In the genomic region with DNA sequence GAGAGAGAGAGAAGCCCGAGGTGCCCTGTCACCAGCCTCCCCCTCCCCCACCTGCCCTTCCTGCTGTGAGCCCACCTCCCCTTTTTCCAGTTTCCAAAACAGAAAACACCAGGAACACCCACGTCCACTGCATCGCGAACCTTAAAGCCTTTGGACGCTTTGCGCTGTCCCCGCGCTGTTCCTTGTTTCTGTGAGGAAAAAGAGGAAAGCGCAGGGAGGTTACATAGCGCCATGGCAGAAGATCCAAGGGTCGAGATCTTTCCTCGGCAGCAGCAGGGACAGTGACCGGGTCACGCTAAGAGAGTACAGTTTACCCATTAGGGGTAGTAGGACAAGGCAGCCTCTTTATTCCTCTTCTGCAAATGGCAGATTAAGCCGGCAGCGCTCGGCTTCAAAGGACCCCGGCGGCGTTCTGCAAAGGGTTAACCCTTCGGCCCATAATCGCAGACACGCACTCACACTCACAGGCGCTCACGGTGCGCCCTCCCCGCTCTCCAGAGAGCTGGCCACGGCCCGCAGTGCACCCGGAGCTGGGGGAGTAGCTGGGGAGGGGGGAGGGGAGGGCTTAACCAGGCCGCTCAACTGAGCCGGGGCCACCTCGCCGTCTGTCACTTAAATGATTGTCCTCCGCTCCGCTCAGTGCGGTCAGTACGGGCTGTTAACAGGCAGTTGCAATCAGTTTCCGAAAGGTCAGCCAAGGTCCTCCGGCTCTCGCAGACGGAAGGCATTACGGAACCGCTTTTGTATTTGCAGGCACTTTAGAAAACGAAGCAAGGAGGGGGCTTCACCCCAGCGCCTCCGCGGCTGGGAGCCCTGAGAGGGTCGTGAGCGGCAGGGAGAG, we compare ENCODE assay signal across 8 mouse cellular contexts. TPM values are rescaled to one million over a fixed set of nuclear protein-coding genes. Genes with fewer than 3 reads are reported as not detected.
DNase-seq lines count a peak whose midpoint lies in the region; ATAC-seq and TF ChIP-seq lines count a peak whose summit lies in the region.

No protein-coding gene starts in this region.

- ATAC-seq in embryonic facial prominence, embryonic 13.5 days (ENCODE audit: insufficient number of reproducible peaks, insufficient read depth, low FRiP score, low TSS enrichment, low read depth) = no peak
- ATAC-seq in midbrain, postnatal 0 days (ENCODE audit: low FRiP score) = peak; percentile 17; the same call in 1 of the 2 replicates
- no peak for ATAC-seq in cerebellum, adult (ENCODE audit: insufficient number of reproducible peaks, low FRiP score, low TSS enrichment)

- H3K4me3 ChIP-seq in embryonic facial prominence, embryonic 13.5 days = peak overlapping the region; percentile 42
- peak overlapping the region; percentile 42 for H3K4me3 ChIP-seq in midbrain, postnatal 0 days (ENCODE audit: low read depth, low read length)

- peaks cover 91% of the 10 kb centered on the region for H3K27me3 ChIP-seq in embryonic facial prominence, embryonic 13.5 days
- H3K27me3 ChIP-seq in midbrain, postnatal 0 days (ENCODE audit: insufficient read depth, low read length) = peaks cover 17% of the 10 kb centered on the region

- DNase-seq in right cerebral cortex, postnatal 10 days (ENCODE audit: low spot score in 2 of 2) = peak; percentile 43 to 51
- DNase-seq in right cerebral cortex, postnatal 36 days (ENCODE audit: low spot score in 2 of 2) = no peak
- peak; percentile 58 to 62 for DNase-seq in heart, postnatal 36 days
- peak; percentile 36 for DNase-seq in liver
- no peak for DNase-seq in midbrain, postnatal 0 days (ENCODE audit: low spot score)
- no peak for DNase-seq in cerebellum, adult 11-12 months

- peak overlapping the region; percentile 79 for H3K4me2 ChIP-seq in embryonic facial prominence, embryonic 13.5 days
- peak overlapping the region; percentile 65 for H3K4me2 ChIP-seq in midbrain, postnatal 0 days (ENCODE audit: low read depth, low read length, poor library complexity, severe bottlenecking)

- H3K9ac ChIP-seq in embryonic facial prominence, embryonic 13.5 days = peak overlapping the region; percentile 69
- H3K9ac ChIP-seq in midbrain, postnatal 0 days (replicated peaks; ENCODE audit: low read length, poor library complexity, severe bottlenecking) = peak overlapping the region; percentile 50

- peak overlapping the region; percentile 87 for H3K27ac ChIP-seq in embryonic facial prominence, embryonic 13.5 days
- peak overlapping the region; percentile 75 for H3K27ac ChIP-seq in midbrain, postnatal 0 days (ENCODE audit: low read depth, low read length)

- no peaks in the 10 kb centered on the region for H3K9me3 ChIP-seq in embryonic facial prominence, embryonic 13.5 days
- H3K9me3 ChIP-seq in midbrain, postnatal 0 days (ENCODE audit: low read length) = no peaks in the 10 kb centered on the region

- peaks cover 48% of the 10 kb centered on the region for H3K4me1 ChIP-seq in embryonic facial prominence, embryonic 13.5 days
- no peaks in the 10 kb centered on the region for H3K4me1 ChIP-seq in midbrain, postnatal 0 days (ENCODE audit: insufficient read depth, low read length)

- TF ChIP-seq CTCF in midbrain, postnatal 0 days (IDR thresholded peaks at IDR 0.05) = no peak

- intact Hi-C loops in heart, postnatal 36 days (cut with DNase I) = loop anchor here (10.0 kb wide), 1 partner anchor 332 kb away; no protein-coding TSS in a partner anchor

- no peaks in the 10 kb centered on the region for H3K36me3 ChIP-seq in embryonic facial prominence, embryonic 13.5 days
- H3K36me3 ChIP-seq in midbrain, postnatal 0 days (ENCODE audit: insufficient read depth, low read length) = no peaks in the 10 kb centered on the region

- WGBS in embryonic facial prominence, embryonic 13.5 days = 2% methylated on average over 50 of the region's 50 CpGs
- 2% methylated on average over 44 of the region's 50 CpGs for WGBS in midbrain, postnatal 0 days

RNA-seq across cellular contexts. Expression of a gene that starts 23.7 kb away (rescaled TPM):
- 16.7 and 17.4 TPM in 2 replicates for polyA plus RNA-seq in embryonic facial prominence, embryonic 13.5 days (2015; fragmentation: Nextera tagmentation; extraction: Ambion mirVana)
- total RNA-seq in heart, postnatal 36 days (2021) = 10 to 100 TPM; 20.0 to 25.9 TPM
- 28.6 and 45.5 TPM in 2 replicates for total RNA-seq in midbrain, postnatal 0 days (2014; rRNA removed)
- polyA plus RNA-seq in midbrain, postnatal 0 days (2015; fragmentation: Nextera tagmentation; extraction: Ambion mirVana) = 11.7 and 12.9 TPM in 2 replicates

Comparison
In these comparisons a context has a peak if more than half of its experiments do, and no peak if none do; other contexts are left out.
1. DNase-seq: peak in right cerebral cortex, postnatal 10 days (2 of 2), heart, postnatal 36 days (2 of 2) and liver (single experiment); none in right cerebral cortex, postnatal 36 days (0 of 2), midbrain, postnatal 0 days (single experiment) and cerebellum, adult 11-12 months (single experiment).